In genomic region chr15:5777074-5777473, GRCm38 (mm10) we compare ENCODE assay signal across 9 mouse cellular contexts.
"Had no signal": no experiment of that assay in that cellular context is flagged by ENCODE, and none has a peak within 500 bp of the region (broad histone marks: within the 10 kb centered on the region; RNA-seq: fewer than 3 reads in every experiment).

No protein-coding gene starts in this region.

- DNase-seq: kidney, postnatal 10 days; left cerebral cortex, postnatal 4 days; lung, adult 18-20 months; right cerebral cortex, adult 18-20 months; right cerebral cortex, postnatal 25 days had no signal

- H3K27ac ChIP-seq: limb, embryonic 13.5 days; liver, embryonic 14.5 days; midbrain, embryonic 13.5 days; stomach, postnatal 0 days had no signal

- H3K36me3 ChIP-seq: limb, embryonic 13.5 days; midbrain, embryonic 13.5 days had no signal

- H3K4me3 ChIP-seq: limb, embryonic 13.5 days; midbrain, embryonic 13.5 days had no signal

- H3K9ac ChIP-seq: limb, embryonic 13.5 days; liver, embryonic 14.5 days; midbrain, embryonic 13.5 days had no signal

- H3K27me3 ChIP-seq: limb, embryonic 13.5 days; midbrain, embryonic 13.5 days had no signal

- H3K4me1 ChIP-seq: limb, embryonic 13.5 days; midbrain, embryonic 13.5 days had no signal
